Mouse (Mus musculus): Measurements from ENCODE around the gene Scin. TPM values are rescaled to one million over a fixed set of nuclear protein-coding genes. Genes with fewer than 3 reads are reported as not detected.
A peak's percentile ranks its signal among the peaks of the same experiment; 100 is the strongest.

The Scin gene
- total and polyA plus RNA-seq, 3 experiments, result 0.30 TPM; not detected in 2

DNA sequence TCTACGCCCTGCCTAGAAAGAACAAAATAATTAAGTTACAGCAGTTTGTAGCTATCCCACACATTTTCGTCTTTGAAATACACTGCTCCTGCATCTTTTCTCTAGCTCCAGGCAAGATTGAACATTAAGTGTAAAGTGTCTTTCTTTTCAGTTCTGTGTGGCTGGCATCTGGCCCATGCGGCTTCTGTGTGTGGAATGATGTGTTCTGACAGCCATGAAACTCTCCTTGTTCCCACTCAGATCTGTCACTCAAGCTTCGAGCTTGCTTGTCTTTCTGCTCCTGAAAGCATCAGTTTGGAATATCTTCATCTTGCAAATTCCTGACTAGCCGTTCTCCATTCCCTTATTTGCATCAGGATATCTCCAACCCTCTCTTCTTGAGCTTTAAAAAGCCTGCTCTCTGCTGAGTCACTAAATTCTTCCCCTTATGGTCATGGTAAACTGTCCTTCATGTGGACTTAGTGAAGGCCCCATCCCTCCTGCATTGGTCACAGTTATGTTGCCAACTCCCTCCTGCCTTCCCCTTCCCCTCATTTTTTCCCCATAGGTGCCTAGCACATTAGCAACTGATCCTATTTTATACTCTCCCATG is 48.2 kb downstream of the Scin start:
- Histone ChIP-seq H3K9me3 (replicated peaks) (no peaks in the 10 kb centered on the region), H3K36me3 (replicated peaks) (no peaks in the 10 kb centered on the region), H3K4me3 (ENCODE audit: low read depth, low read length) (no peak overlapping the region), H3K4me1 (ENCODE audit: insufficient read depth, low read depth, low read length) (no peaks in the 10 kb centered on the region), H3K27me3 (ENCODE audit: insufficient read depth, low read length) (0 out of 2 replicates have a peak, but pooled peaks cover 5% of the 10 kb centered on the region)
- ATAC-seq (ENCODE audit: extremely low read depth, insufficient number of reproducible peaks, low FRiP score, poor library complexity, severe bottlenecking), result no peak
- no peak for DNase-seq (ENCODE audit: low spot score)
- TF ChIP-seq GATA2 (IDR thresholded peaks at IDR 0.05; ENCODE audit: borderline replicate concordance, low read depth, low read length) (no peak), TAL1 (conservative IDR thresholded peaks at IDR 0.05; ENCODE audit: low read depth, low read length) (no peak), POLR2AphosphoS5 (IDR thresholded peaks at IDR 0.05; ENCODE audit: insufficient replicate concordance, low read depth, low read length) (no peak), CTCF (IDR thresholded peaks at IDR 0.05; ENCODE audit: low read depth, low read length) (no peak), GATA1 (IDR thresholded peaks at IDR 0.05; ENCODE audit: borderline replicate concordance, low read length) (no peak)

DNA sequence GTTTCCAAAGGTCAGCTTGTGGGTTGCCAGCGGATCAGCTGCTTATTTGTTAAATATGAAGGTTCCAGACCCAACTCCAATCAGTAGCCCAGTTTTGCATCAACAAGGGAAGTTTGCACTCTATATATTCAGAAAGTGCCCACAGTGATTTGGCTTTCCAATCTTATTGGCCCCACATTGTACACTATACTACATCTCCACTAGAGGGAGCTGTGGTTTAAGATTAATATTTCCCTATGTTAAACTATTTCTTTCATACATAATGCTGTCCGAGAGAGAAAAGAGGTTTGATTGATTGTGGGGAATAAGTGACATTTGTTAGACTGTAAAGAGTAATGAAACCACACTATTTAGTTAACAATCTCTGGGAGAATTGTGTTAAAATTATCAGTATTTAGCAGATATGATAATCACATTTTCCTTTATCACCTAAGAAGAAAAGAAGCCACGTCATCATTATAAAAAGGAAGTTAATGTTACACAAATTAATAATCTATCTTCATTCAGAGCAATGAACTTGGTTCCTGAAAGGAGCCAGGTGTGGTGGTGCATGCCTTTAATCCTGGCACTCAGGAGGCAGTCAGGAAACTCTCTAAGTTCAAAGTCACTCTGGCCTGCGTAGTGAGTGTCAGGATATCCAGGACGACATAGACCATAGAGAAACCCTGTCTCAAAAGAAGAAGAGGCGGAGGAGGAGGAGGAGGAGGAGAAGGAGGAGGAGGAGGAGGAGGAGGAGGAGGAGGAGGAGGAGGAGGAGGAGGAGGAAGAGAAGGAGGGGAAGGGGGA is 51.4 kb downstream of the Scin start:
- peak; percentile 42; the same call in 1 of the 2 replicates for TF ChIP-seq CTCF (IDR thresholded peaks at IDR 0.05; ENCODE audit: low read depth, low read length)
- no peak for TF ChIP-seq POLR2AphosphoS5 (IDR thresholded peaks at IDR 0.05; ENCODE audit: insufficient replicate concordance, low read depth, low read length)
- TF ChIP-seq TAL1 (conservative IDR thresholded peaks at IDR 0.05; ENCODE audit: low read depth, low read length), result no peak
- H3K4me3 ChIP-seq (ENCODE audit: low read depth, low read length), result no peak overlapping the region
- peak; percentile 61; the same call in 1 of the 2 replicates for ATAC-seq (ENCODE audit: extremely low read depth, insufficient number of reproducible peaks, low FRiP score, poor library complexity, severe bottlenecking)
- H3K4me1 ChIP-seq (ENCODE audit: insufficient read depth, low read depth, low read length), result no peaks in the 10 kb centered on the region
- no peaks in the 10 kb centered on the region for H3K9me3 ChIP-seq (replicated peaks)
- peaks cover 8% of the 10 kb centered on the region; the same call in 1 of the 2 replicates for H3K27me3 ChIP-seq (ENCODE audit: insufficient read depth, low read length)
- H3K36me3 ChIP-seq (replicated peaks), result no peaks in the 10 kb centered on the region
- DNase-seq (ENCODE audit: low spot score), result peak; percentile 16

DNA sequence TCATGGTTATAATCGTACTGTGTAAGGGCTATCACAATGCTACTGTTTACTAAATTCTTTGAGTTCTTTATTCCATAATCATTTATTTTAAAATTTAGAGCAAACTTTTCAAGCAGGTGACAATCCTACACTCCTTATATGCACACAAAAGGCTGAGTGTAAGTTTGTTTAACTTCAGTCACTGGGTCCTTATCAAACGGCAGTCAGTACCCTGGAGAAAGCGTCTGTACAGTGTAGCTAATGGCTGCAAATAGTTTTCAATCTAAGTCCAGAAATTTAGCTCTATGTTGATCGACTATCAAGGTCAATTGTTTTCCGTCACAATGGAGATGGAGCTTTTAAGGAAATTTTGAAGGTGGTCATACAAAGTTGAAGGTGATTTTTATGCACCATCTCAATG is 52.0 kb downstream of the Scin start:
- TF ChIP-seq GATA2 (IDR thresholded peaks at IDR 0.05; ENCODE audit: borderline replicate concordance, low read depth, low read length) (no peak), CTCF (IDR thresholded peaks at IDR 0.05; ENCODE audit: low read depth, low read length) (no peak), TAL1 (conservative IDR thresholded peaks at IDR 0.05; ENCODE audit: low read depth, low read length) (no peak), GATA1 (IDR thresholded peaks at IDR 0.05; ENCODE audit: borderline replicate concordance, low read length) (no peak), POLR2AphosphoS5 (IDR thresholded peaks at IDR 0.05; ENCODE audit: insufficient replicate concordance, low read depth, low read length) (no peak)
- no peaks in the 10 kb centered on the region for H3K9me3 ChIP-seq (replicated peaks)
- ATAC-seq (ENCODE audit: extremely low read depth, insufficient number of reproducible peaks, low FRiP score, poor library complexity, severe bottlenecking) (no peak), DNase-seq (ENCODE audit: low spot score) (no peak)
- H3K4me3 ChIP-seq (ENCODE audit: low read depth, low read length), result no peak overlapping the region
- H3K4me1 ChIP-seq (ENCODE audit: insufficient read depth, low read depth, low read length), result no peaks in the 10 kb centered on the region
- no peaks in the 10 kb centered on the region for H3K36me3 ChIP-seq (replicated peaks)
- H3K27me3 ChIP-seq (ENCODE audit: insufficient read depth, low read length), result peaks cover 8% of the 10 kb centered on the region; the same call in 1 of the 2 replicates

DNA sequence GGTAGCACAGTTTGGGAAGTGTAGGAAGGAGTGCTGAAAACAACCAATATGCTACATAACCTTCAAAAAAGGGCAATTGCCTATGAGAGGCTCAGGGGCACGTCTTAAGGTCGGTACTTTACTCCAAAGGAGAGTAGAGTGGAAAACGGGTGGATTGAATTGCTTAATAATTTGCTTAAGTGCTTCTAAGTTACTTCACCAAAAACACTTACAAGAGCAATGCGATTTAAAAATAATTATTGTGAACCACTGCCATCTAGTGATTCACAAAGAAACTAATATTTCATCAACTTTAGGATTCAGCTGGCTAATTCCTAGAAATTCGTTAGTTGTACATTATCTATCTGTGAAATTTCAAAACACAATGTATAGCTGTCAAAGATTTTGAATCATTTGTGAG is 60.4 kb downstream of the Scin start:
- H3K36me3 ChIP-seq (replicated peaks), result no peaks in the 10 kb centered on the region
- H3K4me1 ChIP-seq (ENCODE audit: insufficient read depth, low read depth, low read length), result no peaks in the 10 kb centered on the region
- H3K27me3 ChIP-seq (ENCODE audit: insufficient read depth, low read length), result peaks cover 4% of the 10 kb centered on the region; the same call in 1 of the 2 replicates
- DNase-seq (ENCODE audit: low spot score) (no peak), ATAC-seq (ENCODE audit: extremely low read depth, insufficient number of reproducible peaks, low FRiP score, poor library complexity, severe bottlenecking) (no peak)
- H3K4me3 ChIP-seq (ENCODE audit: low read depth, low read length), result no peak overlapping the region
- no peaks in the 10 kb centered on the region for H3K9me3 ChIP-seq (replicated peaks)
- TF ChIP-seq POLR2AphosphoS5 (IDR thresholded peaks at IDR 0.05; ENCODE audit: insufficient replicate concordance, low read depth, low read length) (no peak), GATA1 (IDR thresholded peaks at IDR 0.05; ENCODE audit: borderline replicate concordance, low read length) (no peak), TAL1 (conservative IDR thresholded peaks at IDR 0.05; ENCODE audit: low read depth, low read length) (no peak), GATA2 (IDR thresholded peaks at IDR 0.05; ENCODE audit: borderline replicate concordance, low read depth, low read length) (no peak)

DNA sequence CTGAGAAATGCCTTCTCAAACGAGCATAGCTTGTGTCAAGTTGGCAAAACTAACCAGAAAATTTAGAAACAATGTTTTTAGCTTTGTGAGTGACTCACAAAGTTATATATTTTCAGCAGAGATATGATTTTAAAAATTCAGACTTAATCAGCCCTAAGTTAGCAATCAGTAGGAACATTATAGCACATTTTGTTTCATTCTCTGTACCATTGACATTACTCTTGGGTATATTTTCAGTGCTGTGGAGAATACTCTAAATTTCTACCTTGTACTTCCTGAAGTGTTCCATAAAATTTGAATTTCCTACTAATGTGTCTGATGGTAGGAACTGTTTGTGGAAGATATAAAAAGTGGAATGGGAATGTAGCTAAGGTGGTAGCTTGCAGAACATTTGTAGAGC is 87.0 kb downstream of the Scin start:
- Histone ChIP-seq H3K4me3 (ENCODE audit: low read depth, low read length) (no peak overlapping the region), H3K4me1 (ENCODE audit: insufficient read depth, low read depth, low read length) (no peaks in the 10 kb centered on the region), H3K9me3 (replicated peaks) (no peaks in the 10 kb centered on the region), H3K27me3 (ENCODE audit: insufficient read depth, low read length) (peaks cover 18% of the 10 kb centered on the region; the same call in 1 of the 2 replicates), H3K36me3 (replicated peaks) (no peaks in the 10 kb centered on the region)
- DNase-seq (ENCODE audit: low spot score) (no peak), ATAC-seq (ENCODE audit: extremely low read depth, insufficient number of reproducible peaks, low FRiP score, poor library complexity, severe bottlenecking) (no peak)
- TF ChIP-seq GATA2 (IDR thresholded peaks at IDR 0.05; ENCODE audit: borderline replicate concordance, low read depth, low read length) (no peak), CTCF (IDR thresholded peaks at IDR 0.05; ENCODE audit: low read depth, low read length) (no peak), POLR2AphosphoS5 (IDR thresholded peaks at IDR 0.05; ENCODE audit: insufficient replicate concordance, low read depth, low read length) (no peak), TAL1 (conservative IDR thresholded peaks at IDR 0.05; ENCODE audit: low read depth, low read length) (no peak), GATA1 (IDR thresholded peaks at IDR 0.05; ENCODE audit: borderline replicate concordance, low read length) (no peak)

DNA sequence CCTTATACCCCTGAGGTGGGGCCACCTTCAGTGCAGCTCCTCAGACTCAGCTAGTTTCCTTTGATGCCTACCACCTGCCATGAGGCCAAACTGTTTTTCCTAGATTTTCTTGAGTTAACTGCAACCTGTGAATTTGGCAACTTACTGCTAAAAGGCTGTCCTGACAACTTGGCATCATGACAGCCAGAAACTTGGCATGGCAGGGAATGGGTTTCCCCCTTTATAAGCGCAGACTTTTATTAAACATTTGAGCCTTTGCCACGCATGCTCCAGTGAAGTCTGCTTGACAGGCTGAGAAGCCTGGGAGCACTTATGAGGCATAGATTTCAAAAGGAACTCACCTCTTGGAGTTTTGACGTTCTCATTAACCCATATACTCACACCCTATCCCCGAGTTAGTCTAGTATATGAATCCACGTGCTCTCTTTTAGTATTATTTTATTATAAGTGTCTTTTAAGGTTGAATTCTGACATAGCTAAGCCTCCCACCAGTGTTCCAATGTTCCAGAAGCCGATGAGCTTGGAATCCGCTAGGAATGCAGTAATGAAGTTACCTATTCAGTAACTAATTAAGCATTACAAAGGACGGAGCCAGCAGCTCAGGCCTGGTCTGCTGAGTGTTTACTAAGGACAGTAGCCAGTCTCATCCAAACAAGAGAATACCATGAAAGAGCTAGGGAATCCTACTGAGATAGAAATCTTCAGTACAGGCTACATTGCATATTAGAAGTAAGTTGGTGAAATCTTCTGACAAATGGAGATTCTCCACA is 90.0 kb downstream of the Scin start:
- no peak for ATAC-seq (ENCODE audit: extremely low read depth, insufficient number of reproducible peaks, low FRiP score, poor library complexity, severe bottlenecking)
- H3K4me1 ChIP-seq (ENCODE audit: insufficient read depth, low read depth, low read length), result peaks cover 5% of the 10 kb centered on the region; the same call in 1 of the 2 replicates
- H3K9me3 ChIP-seq (replicated peaks), result no peaks in the 10 kb centered on the region
- TF ChIP-seq POLR2AphosphoS5 (IDR thresholded peaks at IDR 0.05; ENCODE audit: insufficient replicate concordance, low read depth, low read length), result no peak
- no peak for TF ChIP-seq GATA2 (IDR thresholded peaks at IDR 0.05; ENCODE audit: borderline replicate concordance, low read depth, low read length)
- no peak for TF ChIP-seq TAL1 (conservative IDR thresholded peaks at IDR 0.05; ENCODE audit: low read depth, low read length)
- TF ChIP-seq GATA1 (IDR thresholded peaks at IDR 0.05; ENCODE audit: borderline replicate concordance, low read length), result no peak
- TF ChIP-seq CTCF (IDR thresholded peaks at IDR 0.05; ENCODE audit: low read depth, low read length), result no peak
- DNase-seq (ENCODE audit: low spot score), result no peak
- H3K27me3 ChIP-seq (ENCODE audit: insufficient read depth, low read length), result peaks cover 20% of the 10 kb centered on the region; the same call in 1 of the 2 replicates
- no peak overlapping the region for H3K4me3 ChIP-seq (ENCODE audit: low read depth, low read length)
- no peaks in the 10 kb centered on the region for H3K36me3 ChIP-seq (replicated peaks)
